Mouse (Mus musculus) mouse trophoblast stem cell (cell line): Measurements from ENCODE around the gene Mpzl1.
"Not testable (repeated sequence)": the region's sequence is repeated elsewhere in the genome, so short reads cannot be mapped to it uniquely, and the experiment has no call there.

ENCODE experiments used
- in situ Hi-C, 2 experiments: fragments of 300-500 bp; cut with MseI, MboI; formaldehyde crosslinking; loops; 2 replicates in 1 of 2; 3 replicates in 1 of 2; pipeline ENCODE4 v1.15.1; 2025

Gene Mpzl1

GRCm38 (mm10) chr1:165634151-165634884, at the start of gene Mpzl1:
TSS of gene Mpzl1 (minus strand) at chr1:165634538.
- in situ Hi-C loops = no loop called here

- in situ Hi-C loops = no loop called here
Measured at GRCm38 (mm10) chr1:165682056-165682853, 47.9 kb upstream of the Mpzl1 start.

- in situ Hi-C loops = no loop called here
Measured at GRCm38 (mm10) chr1:165681045-165681794, 46.9 kb upstream of the Mpzl1 start.

- in situ Hi-C loops = not testable (repeated sequence)
Measured at GRCm38 (mm10) chr1:165680086-165680485, 45.7 kb upstream of the Mpzl1 start.

GRCm38 (mm10) chr1:165679618-165679997, 45.3 kb upstream of the Mpzl1 start:
- in situ Hi-C loops = no loop called here

- in situ Hi-C loops = no loop called here
Measured at GRCm38 (mm10) chr1:165678861-165679617, 44.7 kb upstream of the Mpzl1 start.

- in situ Hi-C loops = no loop called here
Measured at GRCm38 (mm10) chr1:165677558-165677957, 43.2 kb upstream of the Mpzl1 start.

GRCm38 (mm10) chr1:165676993-165677392, 42.7 kb upstream of the Mpzl1 start:
- in situ Hi-C loops = no loop called here

- in situ Hi-C loops = no loop called here
Measured at GRCm38 (mm10) chr1:165675167-165675566, 40.8 kb upstream of the Mpzl1 start.

- in situ Hi-C loops = no loop called here
Measured at GRCm38 (mm10) chr1:165672355-165672754, 38.0 kb upstream of the Mpzl1 start.

GRCm38 (mm10) chr1:165670056-165670455, 35.7 kb upstream of the Mpzl1 start:
- in situ Hi-C loops = no loop called here

- in situ Hi-C loops = no loop called here
Measured at GRCm38 (mm10) chr1:165668904-165669303, 34.6 kb upstream of the Mpzl1 start.

- in situ Hi-C loops = no loop called here
Measured at GRCm38 (mm10) chr1:165667380-165667779, 33.0 kb upstream of the Mpzl1 start.

GRCm38 (mm10) chr1:165666944-165667343, 32.6 kb upstream of the Mpzl1 start:
- in situ Hi-C loops = no loop called here

- in situ Hi-C loops = no loop called here
Measured at GRCm38 (mm10) chr1:165665758-165666157, 31.4 kb upstream of the Mpzl1 start.

GRCm38 (mm10) chr1:165663277-165663676, 28.9 kb upstream of the Mpzl1 start:
- in situ Hi-C loops = loop anchor here (5.0 kb wide), 1 partner anchor 74 kb away; no protein-coding TSS in a partner anchor

- in situ Hi-C loops = loop anchor here (5.0 kb wide), 1 partner anchor 75 kb away; no protein-coding TSS in a partner anchor
Measured at GRCm38 (mm10) chr1:165662426-165663192, 28.3 kb upstream of the Mpzl1 start.

GRCm38 (mm10) chr1:165661725-165662124, 27.4 kb upstream of the Mpzl1 start:
- in situ Hi-C loops = loop anchor here (5.0 kb wide), 1 partner anchor 76 kb away; no protein-coding TSS in a partner anchor

GRCm38 (mm10) chr1:165661191-165661590, 26.9 kb upstream of the Mpzl1 start:
- in situ Hi-C loops = loop anchor here (5.0 kb wide), 1 partner anchor 76 kb away; no protein-coding TSS in a partner anchor

- in situ Hi-C loops = loop anchor here (5.0 kb wide), 1 partner anchor 77 kb away; no protein-coding TSS in a partner anchor
Measured at GRCm38 (mm10) chr1:165660774-165661173, 26.4 kb upstream of the Mpzl1 start.
